Mouse (Mus musculus): ENCODE measurements around the gene Usp12.

GRCm38 (mm10) chr5:146691745-146692144 is 103.1 kb downstream of the Usp12 start:
- no peak for TF ChIP-seq CTCF (IDR thresholded peaks at IDR 0.05; ENCODE audit: borderline replicate concordance, insufficient read depth, low read length)
- no peak for TF ChIP-seq POLR2A (IDR thresholded peaks at IDR 0.05; ENCODE audit: low read depth, low read length)
